Comparison of ENCODE assay signal across 11 mouse cellular contexts in the genomic region with DNA sequence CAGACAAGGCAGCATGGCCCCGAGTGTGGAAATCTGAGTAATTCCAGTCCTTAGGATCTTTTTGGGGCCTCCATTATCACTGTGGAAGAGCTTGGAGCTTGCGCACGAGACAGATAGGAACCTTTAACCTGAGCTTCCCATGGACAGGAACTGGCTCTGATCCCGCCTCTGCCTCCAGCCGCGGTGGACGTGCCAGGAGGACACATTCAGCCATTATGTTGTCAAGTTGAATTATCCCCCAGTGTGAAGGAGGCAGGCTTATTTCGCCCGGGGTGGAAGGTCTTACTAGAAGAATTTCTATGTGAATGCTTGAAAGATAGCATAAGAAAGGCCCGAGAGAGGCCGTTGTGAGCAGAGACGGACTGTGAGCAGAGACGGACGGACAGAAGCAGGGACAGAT. TPM values are rescaled to one million over a fixed set of nuclear protein-coding genes. Genes with fewer than 3 reads are reported as not detected.
DNase-seq lines count a peak whose midpoint lies in the region; ATAC-seq and TF ChIP-seq lines count a peak whose summit lies in the region.
"Had no signal": no experiment of that assay in that cellular context is flagged by ENCODE, and none has a peak within 500 bp of the region (broad histone marks: within the 10 kb centered on the region; RNA-seq: fewer than 3 reads in every experiment).

No protein-coding gene starts in this region.

- peak overlapping the region; percentile 32 for H3K4me2 ChIP-seq in heart, embryonic 11.5 days
- peak overlapping the region; percentile 16; the same call in 1 of the 2 replicates for H3K4me2 ChIP-seq in kidney, postnatal 0 days (ENCODE audit: low read length)
- H3K4me2 ChIP-seq: limb, embryonic 13.5 days had no signal

- ATAC-seq in heart, embryonic 11.5 days (replicated peaks; ENCODE audit: insufficient number of reproducible peaks, low FRiP score, low TSS enrichment): no peak
- ATAC-seq in kidney, postnatal 0 days (replicated peaks; ENCODE audit: low FRiP score, low read depth): 0 out of 2 replicates have a peak, but pooled peaks have one; percentile 23
- ATAC-seq: activated CD4-positive, CD25-positive, alpha-beta regulatory T cell, adult 4 months; midbrain, embryonic 16.5 days had no signal

- peak; percentile 67 for DNase-seq in cerebellum, adult 11-12 months
- no peak for DNase-seq in cerebellum, postnatal 4 days (ENCODE audit: low spot score in 2 of 2)
- DNase-seq in adrenal gland, postnatal 36 days: peak; percentile 36 to 38
- peak; percentile 90 for DNase-seq in kidney, postnatal 0 days (ENCODE audit: low spot score)
- DNase-seq in right cerebral cortex, postnatal 10 days (ENCODE audit: low spot score in 2 of 2): no peak
- DNase-seq in lung, adult 18-20 months: no peak
- DNase-seq in left cerebral cortex, adult 18-20 months (ENCODE audit: low spot score in 2 of 2): no peak

- H3K9me3 ChIP-seq in heart, embryonic 11.5 days (replicated peaks; ENCODE audit: control insufficient read depth, low read length): no peaks in the 10 kb centered on the region
- H3K9me3 ChIP-seq in kidney, postnatal 0 days (replicated peaks; ENCODE audit: low read length): no peaks in the 10 kb centered on the region

- no peak for TF ChIP-seq CTCF in kidney, postnatal 0 days (IDR thresholded peaks at IDR 0.05; ENCODE audit: low read depth)

- H3K27me3 ChIP-seq in heart, embryonic 11.5 days (ENCODE audit: control insufficient read depth, insufficient read depth, low read length): no peaks in the 10 kb centered on the region
- H3K27me3 ChIP-seq in kidney, postnatal 0 days (ENCODE audit: insufficient read depth, low read length): no peaks in the 10 kb centered on the region
- H3K27me3 ChIP-seq: limb, embryonic 13.5 days had no signal

- H3K36me3 ChIP-seq in heart, embryonic 11.5 days (ENCODE audit: control insufficient read depth, insufficient read depth, low read length): no peaks in the 10 kb centered on the region
- H3K36me3 ChIP-seq in kidney, postnatal 0 days (ENCODE audit: insufficient read depth, low read length): no peaks in the 10 kb centered on the region

- H3K9ac ChIP-seq in heart, embryonic 11.5 days (ENCODE audit: low read depth, low read length): no peak overlapping the region; the same call in 1 of the 2 replicates
- no peak overlapping the region for H3K9ac ChIP-seq in kidney, postnatal 0 days (ENCODE audit: low read depth, low read length)
- H3K9ac ChIP-seq: limb, embryonic 13.5 days had no signal

- 43% methylated on average over 14 of the region's 14 CpGs for WGBS in heart, embryonic 11.5 days (ENCODE audit: insufficient replicate concordance)
- 18% methylated on average over 14 of the region's 14 CpGs for WGBS in kidney, postnatal 0 days

- H3K4me3 ChIP-seq in heart, embryonic 11.5 days (ENCODE audit: low read depth, low read length): no peak overlapping the region
- no peak overlapping the region for H3K4me3 ChIP-seq in kidney, postnatal 0 days (replicated peaks; ENCODE audit: low read depth, low read length)
- H3K4me3 ChIP-seq: limb, embryonic 13.5 days had no signal

- peaks cover 16% of the 10 kb centered on the region for H3K4me1 ChIP-seq in heart, embryonic 11.5 days (ENCODE audit: control insufficient read depth, insufficient read depth, low read length)
- 0 out of 2 replicates have a peak, but pooled peaks cover 11% of the 10 kb centered on the region for H3K4me1 ChIP-seq in kidney, postnatal 0 days (replicated peaks; ENCODE audit: insufficient read depth, low read length)

- peak overlapping the region; percentile 62 for H3K27ac ChIP-seq in heart, embryonic 11.5 days (ENCODE audit: low read depth, low read length)
- peak overlapping the region; percentile 77 for H3K27ac ChIP-seq in kidney, postnatal 0 days
- H3K27ac ChIP-seq: limb, embryonic 13.5 days had no signal

RNA-seq across cellular contexts. Expression of a gene that starts 4.4 kb away (rescaled TPM):
- 10 to 100 TPM; 54.2 to 78.8 TPM for total RNA-seq in adrenal gland, postnatal 36 days (2021)
- polyA plus RNA-seq in heart, embryonic 11.5 days (2014; fragmentation: Nextera tagmentation; extraction: Ambion mirVana): 96.3 and 105 TPM in 2 replicates
- polyA plus RNA-seq in kidney, postnatal 0 days (2015; fragmentation: Nextera tagmentation; extraction: Ambion mirVana): 33.9 and 39.7 TPM in 2 replicates
- 100 to 1,000 TPM; 224 to 240 TPM for total RNA-seq in left cerebral cortex, adult 18-20 months (2021)

RNA-seq across cellular contexts. Expression of a gene that starts 4.9 kb away (rescaled TPM):
- total RNA-seq in adrenal gland, postnatal 36 days (2021): 10 to 100 TPM; 75.1 to 77.3 TPM
- polyA plus RNA-seq in heart, embryonic 11.5 days (2014; fragmentation: Nextera tagmentation; extraction: Ambion mirVana): 26.9 and 36.8 TPM in 2 replicates
- 26.5 TPM in 2 replicates for polyA plus RNA-seq in kidney, postnatal 0 days (2015; fragmentation: Nextera tagmentation; extraction: Ambion mirVana)
- total RNA-seq in left cerebral cortex, adult 18-20 months (2021): 100 to 1,000 TPM; 163 to 181 TPM

RNA-seq across cellular contexts. Expression of a gene that starts 52.5 kb away (rescaled TPM):
- 100 to 1,000 TPM in 1 of 2 experiments, 10 to 100 TPM in 1; 61.4 to 101 TPM for total RNA-seq in adrenal gland, postnatal 36 days (2021)
- 15.0 and 16.3 TPM in 2 replicates for polyA plus RNA-seq in heart, embryonic 11.5 days (2014; fragmentation: Nextera tagmentation; extraction: Ambion mirVana)
- polyA plus RNA-seq in kidney, postnatal 0 days (2015; fragmentation: Nextera tagmentation; extraction: Ambion mirVana): 17.9 and 19.9 TPM in 2 replicates
- total RNA-seq in left cerebral cortex, adult 18-20 months (2021): 100 to 1,000 TPM; 226 to 245 TPM

RNA-seq across cellular contexts. Expression of a gene that starts 52.7 kb away (rescaled TPM):
- 1 to 10 TPM; 2.4 to 3.3 TPM for total RNA-seq in adrenal gland, postnatal 36 days (2021)
- polyA plus RNA-seq in heart, embryonic 11.5 days (2014; fragmentation: Nextera tagmentation; extraction: Ambion mirVana): 0.44 and 1.5 TPM in 2 replicates
- polyA plus RNA-seq in kidney, postnatal 0 days (2015; fragmentation: Nextera tagmentation; extraction: Ambion mirVana): 5.3 and 6.4 TPM in 2 replicates
- 10 to 100 TPM; 11.5 to 12.3 TPM for total RNA-seq in left cerebral cortex, adult 18-20 months (2021)

Comparison
In these comparisons a context has a peak if more than half of its experiments do, and no peak if none do; other contexts are left out.
1. DNase-seq: peak in cerebellum, adult 11-12 months (single experiment), adrenal gland, postnatal 36 days (2 of 2) and kidney, postnatal 0 days (single experiment); none in cerebellum, postnatal 4 days (0 of 2), right cerebral cortex, postnatal 10 days (0 of 2), lung, adult 18-20 months (0 of 2) and left cerebral cortex, adult 18-20 months (0 of 2).